Mouse (Mus musculus) heart, postnatal 36 days (tissue): ENCODE measurements at regions not wholly inside any gene's neighbourhood (a gene's known extent, or its start where the extent isn't known, plus 50 kb on each side); places are given as distances from the start of the nearest gene placed in this dataset.

Experiments
- DNase-seq, 2 experiments: peaks; one replicate each; pipeline ENCODE4 v3.0.0; 2021 to 2022
- intact Hi-C: fragments of 180-260 bp; cut with DNase I; formaldehyde crosslinking; loops from one replicate; pipeline ENCODE4 v1.15.1; 2025

- intact Hi-C loops, result no loop called here
- no peak for DNase-seq
These were observed 318.2 kb upstream of the Sash1 start for GRCm38 (mm10) chr10:9204096-9204495.

DNA sequence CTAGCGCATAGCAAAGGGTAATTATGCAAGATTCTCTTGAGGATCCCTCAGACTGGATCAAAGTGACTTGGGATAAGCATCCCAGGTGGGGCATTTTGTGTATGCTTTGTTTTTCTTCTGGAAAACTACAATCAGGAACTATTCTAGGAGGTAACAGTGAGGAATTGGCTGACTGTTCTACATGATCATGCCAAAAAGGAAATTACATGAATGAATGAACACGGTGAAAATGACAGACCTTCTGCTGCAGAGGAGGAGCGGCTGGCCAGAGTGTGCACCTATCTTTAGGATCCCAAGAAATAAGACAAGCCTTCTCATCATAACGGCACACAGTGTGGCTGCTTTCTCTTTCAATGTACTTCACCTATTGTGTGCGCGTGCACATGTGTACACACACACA is 317.5 kb upstream of the Sash1 start:
- DNase-seq, result no peak
- intact Hi-C loops, result no loop called here

DNA sequence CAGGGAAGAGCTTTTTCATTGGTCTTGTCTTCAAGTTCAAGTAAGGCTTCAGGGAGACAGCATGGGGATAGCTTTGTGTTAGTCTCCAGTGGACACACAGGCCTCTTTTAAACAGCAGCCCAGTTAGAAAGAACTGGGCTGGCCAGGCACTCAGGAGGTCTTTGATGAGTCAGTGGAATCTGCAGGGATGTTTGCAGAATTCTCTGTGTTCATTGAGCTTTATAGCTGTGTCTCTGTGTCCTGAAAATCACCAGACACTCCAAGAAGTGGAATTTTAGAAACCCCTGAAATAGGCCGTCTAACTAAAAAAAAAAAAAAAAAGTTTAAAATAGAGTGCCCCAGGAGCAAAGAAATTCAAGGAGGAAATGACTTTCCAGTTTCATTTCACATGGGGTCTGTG is 317.1 kb upstream of the Sash1 start:
- DNase-seq, result no peak
- intact Hi-C loops, result no loop called here

DNA sequence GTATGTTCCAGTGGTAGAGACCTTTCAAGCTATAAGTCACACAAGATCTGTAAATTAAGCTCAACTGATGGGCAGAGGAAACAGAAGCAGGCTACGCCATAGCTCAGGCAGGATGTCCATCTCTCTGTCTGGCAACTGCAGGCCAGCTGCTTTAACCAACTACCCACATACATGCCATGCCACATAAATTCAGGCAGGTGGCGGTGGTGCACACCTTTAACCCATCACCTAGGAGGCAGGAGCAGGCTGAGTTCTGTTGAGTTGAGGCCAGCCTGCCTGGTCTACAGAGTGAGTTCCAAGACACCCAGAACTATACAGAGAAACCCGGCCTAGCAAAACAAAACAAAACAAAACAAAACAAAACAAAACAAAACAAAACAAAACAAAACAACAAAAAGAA is 289.1 kb upstream of the Sash1 start:
- no peak for DNase-seq
- intact Hi-C loops, result no loop called here

- intact Hi-C loops, result no loop called here
These were observed 287.6 kb upstream of the Sash1 start for GRCm38 (mm10) chr10:9173509-9173908.

GRCm38 (mm10) chr10:9168725-9169124 is 282.9 kb upstream of the Sash1 start:
- intact Hi-C loops, result no loop called here
- DNase-seq, result no peak

More at GRCm38 (mm10) chr10:9173509-9173908, 287.6 kb upstream of the Sash1 start:
- DNase-seq, result no peak

DNA sequence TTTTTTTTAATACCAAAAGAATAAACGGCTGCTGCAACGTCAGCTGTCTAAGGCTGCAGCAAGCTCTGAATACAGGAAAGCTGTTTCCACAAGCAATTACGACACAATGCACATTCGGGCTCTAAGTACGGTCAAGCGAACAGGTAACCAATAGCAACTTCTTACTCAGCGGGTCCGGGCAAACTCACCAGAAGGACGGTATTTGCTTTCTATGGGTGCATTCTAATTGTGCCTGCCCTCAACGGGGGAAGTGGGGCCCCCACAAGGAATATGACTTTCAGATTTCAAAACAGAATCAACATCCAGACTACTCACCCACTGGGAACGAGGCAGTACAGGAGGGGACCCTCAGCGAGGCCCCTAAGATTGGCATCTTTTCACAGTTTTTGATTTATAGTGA is 280.1 kb upstream of the Sash1 start:
- no peak for DNase-seq
- intact Hi-C loops, result no loop called here

DNA sequence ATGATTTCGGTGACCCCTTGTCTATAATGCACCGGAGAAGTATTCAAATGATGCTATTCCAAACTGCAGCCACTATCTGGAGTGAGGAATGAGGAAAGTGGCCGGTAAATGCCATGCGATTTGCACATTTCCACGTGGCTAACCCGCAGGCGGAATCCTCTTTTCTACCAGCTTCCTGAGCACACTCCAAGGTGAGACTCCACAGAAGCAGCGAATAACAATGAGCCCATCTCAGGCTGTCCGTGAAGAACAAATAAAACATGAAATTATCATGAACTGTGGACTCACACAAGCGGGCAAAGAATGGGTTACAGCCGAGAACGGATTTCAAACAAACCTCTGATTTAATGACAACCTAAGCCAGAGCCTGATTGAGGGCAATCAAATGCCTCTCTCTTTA is 279.7 kb upstream of the Sash1 start:
- DNase-seq, result no peak
- intact Hi-C loops, result no loop called here

GRCm38 (mm10) chr10:9164333-9164732 is 278.5 kb upstream of the Sash1 start:
- DNase-seq, result no peak
- intact Hi-C loops, result no loop called here

GRCm38 (mm10) chr10:9161597-9161996 is 275.7 kb upstream of the Sash1 start:
- no peak for DNase-seq
- intact Hi-C loops, result no loop called here

GRCm38 (mm10) chr10:9157299-9158215 is 271.7 kb upstream of the Sash1 start:
- no peak for DNase-seq
- intact Hi-C loops, result no loop called here

DNA sequence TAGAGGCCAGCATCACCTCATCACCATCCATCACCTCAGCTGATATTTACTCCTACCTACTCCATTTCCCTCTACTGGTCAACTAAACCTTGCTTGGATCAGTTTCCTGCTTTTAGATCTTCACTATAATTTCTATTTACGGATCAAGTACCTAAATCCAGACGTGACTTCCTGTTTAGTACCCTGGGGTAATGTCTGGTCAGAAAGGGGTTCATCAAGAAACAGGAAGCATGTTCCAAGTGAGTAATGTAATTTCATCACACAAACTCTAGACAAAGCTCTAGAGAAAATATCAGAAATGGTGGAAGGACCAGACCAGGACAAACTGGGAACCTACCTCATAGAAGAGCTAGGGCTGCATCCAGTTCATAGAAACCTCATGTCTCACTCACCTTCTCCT is 250.2 kb upstream of the Sash1 start:
- no peak for DNase-seq
- intact Hi-C loops, result no loop called here

GRCm38 (mm10) chr10:9134293-9135021 is 248.6 kb upstream of the Sash1 start:
- no peak for DNase-seq
- intact Hi-C loops, result no loop called here

DNA sequence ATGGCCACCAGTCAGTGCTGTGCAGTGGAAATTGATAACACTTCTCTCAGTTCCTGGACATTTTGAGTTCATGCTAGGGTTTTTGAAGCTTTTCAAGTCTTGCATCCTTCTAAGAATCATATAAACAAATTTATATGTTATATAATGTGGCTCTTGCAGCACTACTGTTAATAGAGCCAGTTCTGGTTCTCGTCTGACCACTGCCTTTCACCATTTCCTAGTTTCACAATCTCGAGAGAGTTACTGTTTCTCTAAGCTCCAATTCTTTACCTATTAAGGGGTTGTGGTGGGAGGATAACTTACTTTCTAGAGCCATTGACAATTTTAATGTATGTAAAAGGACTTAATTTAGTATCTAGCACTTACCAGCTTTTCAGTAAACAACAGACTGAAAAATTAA is 244.2 kb upstream of the Sash1 start:
- intact Hi-C loops, result no loop called here

GRCm38 (mm10) chr10:9119249-9119648 is 233.4 kb upstream of the Sash1 start:
- intact Hi-C loops, result no loop called here
- no peak for DNase-seq

More for the DNA sequence above, 244.2 kb upstream of the Sash1 start:
- no peak for DNase-seq

DNA sequence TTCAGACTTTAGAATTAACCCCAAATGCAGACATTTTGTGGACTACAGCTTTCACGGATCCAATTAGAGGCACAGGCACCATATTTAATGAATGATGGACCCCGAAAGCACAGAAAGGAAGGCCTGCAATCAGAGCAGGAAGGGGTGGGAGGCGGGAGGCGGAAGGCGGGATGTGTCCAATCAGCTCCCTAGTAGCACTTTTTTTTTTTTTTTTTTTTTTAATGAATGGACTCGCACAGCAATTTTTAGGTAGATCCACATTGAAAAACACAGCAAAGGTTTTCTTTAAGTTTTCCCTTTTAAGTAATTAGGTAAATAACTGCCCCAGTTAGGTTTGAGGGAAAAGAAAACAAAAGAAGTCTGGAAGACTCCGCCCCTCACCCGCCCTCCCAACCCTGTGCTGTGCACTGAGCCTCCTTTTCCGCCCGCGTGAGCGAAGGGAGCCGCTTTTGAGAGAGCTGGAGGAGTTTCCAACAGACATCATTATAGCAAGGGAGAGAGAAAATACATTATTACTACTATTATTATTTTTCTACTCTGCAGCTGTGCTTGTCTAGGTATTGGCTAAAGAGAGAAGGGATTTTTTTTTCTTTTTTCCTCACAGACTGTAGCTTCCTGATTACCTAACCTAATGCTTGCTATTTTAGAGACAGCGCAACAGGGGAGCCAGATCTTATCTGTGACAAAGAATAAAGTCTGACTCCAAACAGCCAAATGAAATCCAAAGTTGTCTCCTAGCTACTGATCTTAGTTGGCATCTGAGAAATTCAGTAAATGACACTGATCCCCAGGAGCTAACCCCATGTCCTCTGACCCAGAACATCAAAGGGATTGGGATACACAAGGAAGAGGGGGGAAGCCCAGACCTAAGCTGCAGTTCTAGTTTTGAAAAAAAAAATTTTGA is 232.0 kb upstream of the Sash1 start:
- intact Hi-C loops, result no loop called here
- no peak for DNase-seq

DNA sequence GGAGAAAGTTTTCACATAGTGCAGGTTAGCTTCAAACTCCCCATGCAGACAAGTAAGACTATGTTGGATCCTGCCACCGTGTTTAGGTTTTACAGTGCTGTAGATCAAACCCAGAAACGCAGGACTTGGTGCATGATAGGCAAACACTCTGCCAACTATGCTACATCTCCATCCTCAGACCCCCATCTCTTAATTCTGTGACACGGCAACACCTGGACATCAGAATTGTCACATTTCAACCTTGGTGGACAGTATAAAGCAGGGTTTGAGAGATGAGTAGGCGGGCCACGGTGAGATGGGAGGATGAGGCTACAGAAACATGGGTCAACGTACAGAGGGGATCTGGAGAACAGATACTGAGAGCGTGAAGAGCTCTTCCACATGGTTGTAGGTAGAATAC is 231.3 kb upstream of the Sash1 start:
- no peak for DNase-seq
- intact Hi-C loops, result no loop called here

DNA sequence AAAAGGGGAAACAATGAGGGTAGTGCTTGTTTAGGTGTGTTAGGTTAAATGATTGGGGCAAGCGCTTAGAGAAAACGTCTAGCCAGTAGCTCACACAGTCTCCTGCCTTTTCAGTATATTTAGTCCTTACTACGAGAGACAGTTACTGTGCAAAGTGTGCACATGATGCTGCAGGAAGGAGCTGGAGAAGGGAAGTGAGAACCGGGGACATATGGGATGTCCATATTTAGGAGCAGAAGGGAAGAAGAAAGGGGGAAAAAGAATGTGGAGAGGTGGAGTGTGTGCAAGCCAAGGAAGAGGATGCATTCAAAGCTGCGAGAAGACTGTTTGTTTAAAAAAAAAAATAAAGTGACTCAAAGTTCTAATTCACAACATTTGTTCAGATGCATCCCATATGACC is 227.8 kb upstream of the Sash1 start:
- intact Hi-C loops, result no loop called here
- DNase-seq, result no peak

GRCm38 (mm10) chr10:9111051-9111450 is 225.2 kb upstream of the Sash1 start:
- intact Hi-C loops, result no loop called here
- DNase-seq, result no peak

GRCm38 (mm10) chr10:9096207-9096606 is 210.3 kb upstream of the Sash1 start:
- no peak for DNase-seq
- intact Hi-C loops, result no loop called here

DNA sequence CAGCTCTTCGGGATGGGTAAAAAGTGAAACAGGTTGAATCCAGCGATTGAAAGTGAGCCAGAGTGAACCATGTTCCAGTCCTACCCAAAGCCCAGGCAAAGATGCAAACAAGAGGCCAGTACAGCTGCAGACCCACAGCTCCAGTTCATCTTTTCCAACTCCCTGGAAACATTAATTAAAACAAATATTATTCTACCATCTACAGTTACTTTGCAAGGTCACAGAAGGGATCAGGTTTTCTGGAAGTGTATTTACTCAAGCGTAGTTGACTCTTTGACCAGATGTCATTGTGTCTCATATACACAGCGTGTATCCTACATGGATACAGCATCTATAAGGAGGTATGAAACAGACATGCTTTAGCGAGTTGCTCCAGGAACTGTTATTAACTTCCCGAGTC is 209.3 kb upstream of the Sash1 start:
- no peak for DNase-seq
- intact Hi-C loops, result no loop called here
